Mouse (Mus musculus): ENCODE data around the gene Ccdc172. TPM values are rescaled to one million over a fixed set of nuclear protein-coding genes. Genes with fewer than 3 reads are reported as not detected.

Ccdc172 gene
- total RNA-seq, 2 experiments from 2014 or later: not detected

- no peak for DNase-seq (ENCODE audit: low spot score in 2 of 2)
- TF ChIP-seq CTCF (conservative IDR thresholded peaks at IDR 0.05): no peak
- Histone ChIP-seq H3K27ac (no peak overlapping the region), H3K4me3 (no peak overlapping the region)
These were observed 74.3 kb downstream of the Ccdc172 start for GRCm38 (mm10) chr19:58586046-58586445.

DNA sequence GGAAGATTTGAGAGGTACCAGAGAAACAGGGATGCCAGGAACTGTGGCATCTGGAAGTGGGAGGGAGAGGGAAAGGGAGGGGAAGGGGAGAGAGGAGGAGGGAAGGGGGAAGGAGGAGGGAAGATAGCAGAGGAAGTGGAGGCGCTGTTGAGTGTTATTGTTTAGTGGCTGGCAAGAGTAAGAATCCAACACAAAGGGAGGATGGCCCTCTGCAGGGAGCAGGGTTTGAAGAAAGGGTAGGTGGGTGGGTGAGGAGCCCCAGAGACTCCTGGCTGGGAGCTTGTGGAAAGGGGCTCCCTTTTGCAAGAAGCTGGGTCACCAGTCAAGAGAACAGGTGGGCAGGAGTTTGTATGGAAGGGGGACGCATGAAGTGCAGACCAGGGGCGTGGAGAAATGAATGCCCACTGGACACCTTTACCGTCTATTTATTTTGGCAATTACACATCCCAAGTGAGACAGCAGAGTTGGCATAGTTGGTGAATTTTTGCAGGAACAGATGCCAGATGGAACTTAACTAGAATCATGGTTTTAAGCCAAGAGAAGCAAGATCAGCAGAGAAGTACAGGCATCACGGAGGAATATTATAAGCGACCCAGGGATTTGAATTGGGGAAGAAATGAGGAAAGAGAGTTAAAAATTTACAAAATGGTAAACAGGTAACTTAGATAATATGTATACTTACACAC lies 78.6 kb downstream of the Ccdc172 start:
- Histone ChIP-seq H3K4me3 (no peak overlapping the region), H3K27ac (peak overlapping the region; percentile 89)
- TF ChIP-seq CTCF (conservative IDR thresholded peaks at IDR 0.05): no peak
- peak; percentile 29 to 72 for DNase-seq (ENCODE audit: low spot score in 2 of 2)

DNA sequence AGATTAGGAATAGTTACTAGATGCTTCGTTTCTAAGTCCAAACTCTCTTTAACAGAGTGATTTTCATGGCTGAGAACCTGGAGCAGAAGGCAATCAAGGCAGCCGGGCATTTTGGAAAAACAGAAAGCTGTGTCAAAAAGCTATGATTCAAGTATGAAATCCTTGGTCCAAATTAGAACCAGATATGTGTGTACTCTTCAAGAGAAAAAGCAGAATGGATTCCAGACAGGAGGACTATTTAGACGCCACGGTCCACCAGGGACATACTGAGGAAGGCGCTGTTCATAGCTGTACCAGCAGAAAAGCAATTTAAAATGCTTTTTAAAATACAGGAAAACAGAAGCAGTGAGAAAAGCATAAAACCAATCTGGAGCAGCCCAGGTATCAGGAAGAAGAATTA lies 88.6 kb downstream of the Ccdc172 start:
- no peak for DNase-seq (ENCODE audit: low spot score in 2 of 2)
- no peak overlapping the region for H3K27ac ChIP-seq
- no peak for TF ChIP-seq CTCF (conservative IDR thresholded peaks at IDR 0.05)
- H3K4me3 ChIP-seq: no peak overlapping the region

Other genes with a start within 250 kb of the Ccdc172 start
- gene Gfra1, start 56.1 kb upstream of the Ccdc172 start, total RNA-seq (2021): 10 to 100 TPM; 59.6 to 67.1 TPM
- gene Pnlip, start 140.5 kb downstream of the Ccdc172 start, total RNA-seq (2021): under 1 TPM; 0.39 to 0.84 TPM
- not detected for gene Pnliprp1, start 216.9 kb downstream of the Ccdc172 start, total RNA-seq (2021)
- under 1 TPM in 1 of 2 experiments, not detected in 1; 0.22 TPM for gene Pnliprp2, start 247.7 kb downstream of the Ccdc172 start, total RNA-seq (2021)